Mouse (Mus musculus) lung, embryonic 15.5 days (tissue): ENCODE measurements at regions not wholly inside any gene's neighbourhood (a gene's known extent, or its start where the extent isn't known, plus 50 kb on each side); places are given as distances from the start of the nearest gene placed in this dataset.

Source experiments
- ATAC-seq: fragments of 200-750 bp; cut with Nextera tagmentation; 2 replicates; pipeline ENCODE4 v1.8.0; 2017; ENCODE audit warnings: moderate number of reproducible peaks, borderline replicate concordance; ENCODE audit not compliant: low FRiP score, low TSS enrichment; ENCODE audit errors: extremely low read depth
- H3K27ac ChIP-seq: fragments of 300-500 bp; sonication (generic); 2 replicates; pipeline ENCODE4 v1.5.1; 2015; ENCODE audit warnings: moderate library complexity, mild to moderate bottlenecking, inconsistent platforms
- H3K27me3 ChIP-seq: fragments of 300-500 bp; sonication (generic); 2 replicates; pipeline ENCODE4 v1.6.1; 2015; ENCODE audit warnings: inconsistent platforms
- H3K36me3 ChIP-seq: fragments of 300-500 bp; sonication (generic); 2 replicates; pipeline ENCODE4 v1.6.1; 2015; ENCODE audit warnings: inconsistent platforms
- H3K4me1 ChIP-seq: fragments of 300-500 bp; sonication (generic); 2 replicates; pipeline ENCODE4 v1.6.1; 2015; ENCODE audit warnings: inconsistent platforms
- H3K4me2 ChIP-seq: fragments of 300-500 bp; sonication (generic); 2 replicates; pipeline ENCODE4 v1.6.1; 2015; ENCODE audit warnings: inconsistent platforms, mild to moderate bottlenecking, moderate library complexity
- H3K4me3 ChIP-seq: fragments of 300-500 bp; sonication (generic); 2 replicates; pipeline ENCODE4 v1.5.1; 2015; ENCODE audit warnings: mild to moderate bottlenecking, inconsistent platforms
- H3K9ac ChIP-seq: fragments of 300-500 bp; sonication (generic); 2 replicates; pipeline ENCODE4 v1.6.1; 2015; ENCODE audit warnings: inconsistent platforms
- H3K9me3 ChIP-seq: fragments of 300-500 bp; sonication (generic); 2 replicates; pipeline ENCODE4 v1.6.1; 2016; ENCODE audit warnings: inconsistent platforms
- WGBS: fragments of 180-500 bp; shearing (Covaris S2); methylation state at CpG from one replicate; pipeline ENCODE4 v1.1.7; 2015; 5-methylcytosine and 5-hydroxymethylcytosine counted together

DNA sequence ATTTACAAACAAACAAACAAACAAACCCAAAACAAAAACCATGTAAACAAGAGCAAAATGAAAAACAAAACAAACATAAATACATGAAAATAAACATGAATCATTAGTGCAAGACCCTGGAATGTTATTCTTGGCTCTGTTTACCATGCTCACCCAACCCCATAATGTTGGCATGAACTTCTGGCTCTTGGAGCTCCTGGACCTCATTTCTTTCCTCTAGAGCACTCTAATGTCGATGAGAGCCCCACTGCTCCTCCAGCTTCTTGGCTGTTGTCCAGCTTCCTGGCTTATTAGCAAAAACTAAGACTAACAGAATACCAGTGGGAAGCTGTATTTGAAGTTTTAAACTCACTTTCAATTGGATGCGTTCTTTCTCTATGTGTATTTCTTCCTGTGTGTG, 81.3 kb upstream of the Gm21830 start:
- 22% methylated on average over 2 of the region's 2 CpGs for WGBS
- H3K36me3 ChIP-seq: no peaks in the 10 kb centered on the region
- H3K4me3 ChIP-seq: no peak overlapping the region
- no peak overlapping the region for H3K4me2 ChIP-seq
- H3K27me3 ChIP-seq: no peaks in the 10 kb centered on the region
- no peak overlapping the region for H3K9ac ChIP-seq
- H3K27ac ChIP-seq: no peak overlapping the region
- H3K9me3 ChIP-seq: no peaks in the 10 kb centered on the region
- peak; percentile 59; the same call in 1 of the 2 replicates for ATAC-seq
- no peaks in the 10 kb centered on the region for H3K4me1 ChIP-seq

- Histone ChIP-seq H3K27ac (no peak overlapping the region), H3K4me3 (no peak overlapping the region), H3K9ac (no peak overlapping the region), H3K9me3 (no peaks in the 10 kb centered on the region), H3K27me3 (no peaks in the 10 kb centered on the region), H3K4me2 (no peak overlapping the region), H3K4me1 (no peaks in the 10 kb centered on the region), H3K36me3 (no peaks in the 10 kb centered on the region)
- ATAC-seq: no peak
- WGBS: 77% methylated on average over 5 of the region's 5 CpGs
These were observed 68.8 kb upstream of the Gm21830 start for GRCm38 (mm10) chr2:67344711-67345110.
